Mouse (Mus musculus): Measurements from ENCODE around the gene Tnn. TPM values are rescaled to one million over a fixed set of nuclear protein-coding genes. Genes with fewer than 3 reads are reported as not detected.

The Tnn gene
- polyA plus RNA-seq, 1 experiment from 2014 or later = 0.08 TPM

DNA sequence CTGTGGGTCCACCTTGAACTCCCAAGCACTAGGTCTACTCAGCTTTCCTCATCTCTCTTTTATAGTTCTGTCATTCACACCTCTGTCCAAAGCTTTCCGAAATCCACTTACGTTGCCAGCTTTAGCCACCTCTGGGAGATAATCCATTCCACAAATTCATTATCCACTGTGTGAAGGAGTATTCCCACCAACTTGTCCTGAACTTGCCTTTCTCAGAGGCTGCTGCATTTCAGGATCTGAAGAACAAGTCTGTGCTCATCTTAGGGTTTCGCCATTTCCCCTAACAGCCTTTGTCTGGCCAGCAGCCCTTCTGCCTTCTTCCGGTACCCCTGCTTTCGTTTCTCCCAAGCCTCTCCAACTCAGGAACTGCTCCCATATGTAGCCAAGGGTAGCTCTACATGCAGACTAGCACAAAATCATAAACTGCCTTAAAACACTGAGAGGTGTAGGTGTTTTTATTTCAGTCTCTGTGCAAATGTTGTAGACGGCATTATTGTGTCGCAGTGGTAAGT lies 112.1 kb downstream of the Tnn start:
- Histone ChIP-seq H3K9ac (ENCODE audit: low read depth, low read length) (no peak overlapping the region), H3K27me3 (replicated peaks; ENCODE audit: control insufficient read depth, insufficient read depth, low read length) (no peaks in the 10 kb centered on the region), H3K27ac (ENCODE audit: low read depth, low read length) (no peak overlapping the region), H3K9me3 (ENCODE audit: control insufficient read depth, low read length) (no peaks in the 10 kb centered on the region), H3K4me3 (ENCODE audit: low read length) (no peak overlapping the region), H3K4me2 (ENCODE audit: low read length) (no peak overlapping the region), H3K36me3 (ENCODE audit: control insufficient read depth, insufficient read depth, low read length) (no peaks in the 10 kb centered on the region), H3K4me1 (ENCODE audit: control insufficient read depth, insufficient read depth, low read depth, low read length) (peaks cover 4% of the 10 kb centered on the region)
- ATAC-seq = no peak
- 92% methylated on average over 7 of the region's 7 CpGs for WGBS

GRCm38 (mm10) chr1:160039951-160040645 lies 113.3 kb downstream of the Tnn start:
- Histone ChIP-seq H3K4me2 (ENCODE audit: low read length) (no peak overlapping the region), H3K27ac (ENCODE audit: low read depth, low read length) (no peak overlapping the region), H3K9me3 (ENCODE audit: control insufficient read depth, low read length) (no peaks in the 10 kb centered on the region), H3K9ac (ENCODE audit: low read depth, low read length) (no peak overlapping the region), H3K4me3 (ENCODE audit: low read length) (no peak overlapping the region), H3K4me1 (ENCODE audit: control insufficient read depth, insufficient read depth, low read depth, low read length) (peaks cover 4% of the 10 kb centered on the region), H3K36me3 (ENCODE audit: control insufficient read depth, insufficient read depth, low read length) (no peaks in the 10 kb centered on the region), H3K27me3 (replicated peaks; ENCODE audit: control insufficient read depth, insufficient read depth, low read length) (no peaks in the 10 kb centered on the region)
- 52% methylated on average over 7 of the region's 7 CpGs for WGBS
- ATAC-seq = no peak

DNA sequence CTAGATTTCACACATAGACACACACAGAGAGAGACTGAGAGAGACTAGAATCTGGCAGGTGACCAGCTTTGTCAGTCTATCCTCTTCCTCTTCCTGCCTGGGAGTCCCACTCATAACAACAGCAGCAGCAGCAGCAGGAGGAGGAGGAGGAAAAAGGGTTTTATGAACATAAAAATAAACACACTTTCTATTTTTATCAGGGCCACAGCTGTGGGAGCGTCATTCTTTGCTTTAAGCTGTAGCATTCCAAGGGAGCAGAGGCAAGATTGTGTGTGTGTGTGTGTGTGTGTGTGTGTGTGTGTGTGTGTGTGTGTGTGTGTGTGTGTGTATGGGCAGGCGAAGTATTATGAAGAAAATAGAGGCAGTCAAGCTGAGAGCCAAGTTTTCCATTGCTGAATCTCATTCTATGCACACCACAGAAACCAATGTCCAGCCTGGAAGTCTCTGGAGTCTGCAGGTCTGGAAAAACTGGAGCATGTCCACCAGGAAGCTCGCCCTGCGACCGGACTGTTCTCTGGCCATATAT lies 116.3 kb downstream of the Tnn start:
- no peak overlapping the region for H3K27ac ChIP-seq (ENCODE audit: low read depth, low read length)
- H3K9ac ChIP-seq (ENCODE audit: low read depth, low read length) = no peak overlapping the region
- no peak overlapping the region for H3K4me3 ChIP-seq (ENCODE audit: low read length)
- H3K36me3 ChIP-seq (ENCODE audit: control insufficient read depth, insufficient read depth, low read length) = no peaks in the 10 kb centered on the region
- no peaks in the 10 kb centered on the region for H3K27me3 ChIP-seq (replicated peaks; ENCODE audit: control insufficient read depth, insufficient read depth, low read length)
- no peaks in the 10 kb centered on the region for H3K9me3 ChIP-seq (ENCODE audit: control insufficient read depth, low read length)
- 85% methylated on average over 4 of the region's 5 CpGs for WGBS
- H3K4me2 ChIP-seq (ENCODE audit: low read length) = no peak overlapping the region
- no peaks in the 10 kb centered on the region for H3K4me1 ChIP-seq (ENCODE audit: control insufficient read depth, insufficient read depth, low read depth, low read length)
- no peak for ATAC-seq

- no peak overlapping the region for H3K27ac ChIP-seq (ENCODE audit: low read depth, low read length)
- no peak overlapping the region for H3K4me2 ChIP-seq (ENCODE audit: low read length)
- no peak overlapping the region for H3K9ac ChIP-seq (ENCODE audit: low read depth, low read length)
- no peaks in the 10 kb centered on the region for H3K9me3 ChIP-seq (ENCODE audit: control insufficient read depth, low read length)
- H3K4me3 ChIP-seq (ENCODE audit: low read length) = no peak overlapping the region
- no peak for ATAC-seq
- no peaks in the 10 kb centered on the region for H3K36me3 ChIP-seq (ENCODE audit: control insufficient read depth, insufficient read depth, low read length)
- H3K27me3 ChIP-seq (replicated peaks; ENCODE audit: control insufficient read depth, insufficient read depth, low read length) = no peaks in the 10 kb centered on the region
- 74% methylated on average over 3 of the region's 3 CpGs for WGBS
- no peaks in the 10 kb centered on the region for H3K4me1 ChIP-seq (ENCODE audit: control insufficient read depth, insufficient read depth, low read depth, low read length)
These were observed 117.8 kb downstream of the Tnn start for GRCm38 (mm10) chr1:160035561-160035960.

Other genes with a start within 250 kb of the Tnn start
- gene 4930523C07Rik, start 109.2 kb downstream of the Tnn start, polyA plus RNA-seq (2015; fragmentation: Nextera tagmentation; extraction: Ambion mirVana) = 3.3 and 4.2 TPM in 2 replicates
- gene Mrps14, start 41.6 kb upstream of the Tnn start, polyA plus RNA-seq (2015; fragmentation: Nextera tagmentation; extraction: Ambion mirVana) = 129 and 137 TPM in 2 replicates
- 263 and 294 TPM in 2 replicates for gene Cacybp, start 59.3 kb upstream of the Tnn start, polyA plus RNA-seq (2015; fragmentation: Nextera tagmentation; extraction: Ambion mirVana)